Mouse (Mus musculus) forebrain, postnatal 0 days (tissue): ENCODE measurements around the gene Zfp11. TPM values are rescaled to one million over a fixed set of nuclear protein-coding genes. Genes with fewer than 3 reads are reported as not detected.
"Not testable (repeated sequence)": the region's sequence is repeated elsewhere in the genome, so short reads cannot be mapped to it uniquely, and the experiment has no call there.

Experiments used
- ATAC-seq: fragments of 200-750 bp; cut with Nextera tagmentation; 2 replicates; pipeline ENCODE4 v1.8.0; 2017; ENCODE audit warnings: mild to moderate bottlenecking, moderate library complexity
- DNase-seq: peaks from one replicate; pipeline ENCODE4 v3.0.0-alpha.2; 2015
- H3K27ac ChIP-seq: fragments of 300-500 bp; sonication (generic); 2 replicates; pipeline ENCODE4 v1.5.1; 2014; ENCODE audit warnings: low read depth, mild to moderate bottlenecking, antibody characterized with exemption, low read length, moderate library complexity, mixed read lengths
- H3K27me3 ChIP-seq: fragments of 300-500 bp; sonication (generic); 2 replicates; pipeline ENCODE4 v1.6.1; 2014; ENCODE audit warnings: mild to moderate bottlenecking, low read length, mixed read lengths; ENCODE audit not compliant: insufficient read depth
- H3K36me3 ChIP-seq: fragments of 300-500 bp; sonication (generic); 2 replicates; pipeline ENCODE4 v1.6.1; 2014; ENCODE audit warnings: mild to moderate bottlenecking, moderate library complexity; ENCODE audit not compliant: insufficient read depth
- H3K4me1 ChIP-seq: fragments of 300-500 bp; sonication (generic); 2 replicates; pipeline ENCODE4 v1.6.1; 2014; ENCODE audit warnings: antibody characterized with exemption; ENCODE audit not compliant: insufficient read depth
- H3K4me2 ChIP-seq: fragments of 300-500 bp; sonication (generic); 2 replicates; pipeline ENCODE4 v1.6.1; 2014; ENCODE audit warnings: low read depth, mild to moderate bottlenecking, moderate library complexity
- H3K4me3 ChIP-seq: fragments of 300-500 bp; sonication (generic); 2 replicates; pipeline ENCODE4 v1.5.1; 2014; ENCODE audit warnings: low read depth, low read length, mixed read lengths
- H3K9ac ChIP-seq: fragments of 300-500 bp; sonication (generic); 2 replicates; pipeline ENCODE4 v1.6.1; 2014; ENCODE audit warnings: mild to moderate bottlenecking
- H3K9me3 ChIP-seq: fragments of 300-500 bp; sonication (generic); 2 replicates; pipeline ENCODE4 v1.6.1; 2016; ENCODE audit warnings: low read length
- CTCF ChIP-seq: sonication (generic); IDR thresholded peaks from 2 replicates; pipeline ENCODE4 v1.5.1; 2016; ENCODE audit warnings: antibody characterized with exemption, control low read depth, low read depth
- WGBS: fragments of 180-500 bp; shearing (Covaris S2); extraction: QIAGEN DNeasy Blood & Tissue Kit; methylation state at CpG from one replicate; pipeline ENCODE4 v1.1.7; 2014; 5-methylcytosine and 5-hydroxymethylcytosine counted together
- polyA plus RNA-seq: library from polyadenylated mRNA; unstranded; fragments of >200 nt; fragmentation: Nextera tagmentation; extraction: Ambion mirVana; gene quantifications from 2 replicates; pipeline ENCODE4 v1.2.1, GENCODE M21; 2015
- total RNA-seq: library from RNA; depleted of rRNA; stranded (reverse); fragments of >200 nt; gene quantifications from 2 replicates; pipeline ENCODE4 v1.2.3, GENCODE M21; 2014

The Zfp11 gene
- total and polyA plus RNA-seq, 2 experiments from 2014 or later = 4.8 to 5.8 TPM

DNA sequence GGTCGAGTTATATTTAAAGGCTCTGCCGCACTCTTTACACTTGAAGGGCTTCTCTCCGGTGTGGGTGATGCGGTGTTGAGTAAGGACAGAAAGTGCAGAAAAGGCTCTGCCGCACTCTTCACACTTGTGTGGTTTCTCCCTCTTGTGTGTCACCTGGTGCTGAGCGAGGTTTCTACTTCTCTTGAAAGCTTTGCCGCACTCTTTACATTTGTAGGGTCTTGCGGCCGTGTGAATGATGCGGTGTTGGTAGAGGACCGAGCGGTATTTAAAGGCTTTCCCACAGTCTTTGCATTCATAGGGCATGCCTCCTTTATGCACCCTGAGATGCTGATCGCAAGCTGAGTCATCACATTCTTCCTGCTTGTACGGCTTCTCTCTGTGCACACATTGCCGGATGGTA, 12.0 kb downstream of the Zfp11 start:
- 96% methylated on average over 15 of the region's 15 CpGs for WGBS
- H3K9me3 ChIP-seq = no peaks in the 10 kb centered on the region
- H3K9ac ChIP-seq = no peak overlapping the region
- H3K36me3 ChIP-seq = peaks cover 53% of the 10 kb centered on the region
- no peak for DNase-seq
- ATAC-seq = no peak
- H3K4me2 ChIP-seq = no peak overlapping the region
- no peak overlapping the region for H3K27ac ChIP-seq
- H3K4me1 ChIP-seq = no peaks in the 10 kb centered on the region
- TF ChIP-seq CTCF = no peak
- H3K27me3 ChIP-seq = no peaks in the 10 kb centered on the region
- no peak overlapping the region for H3K4me3 ChIP-seq

DNA sequence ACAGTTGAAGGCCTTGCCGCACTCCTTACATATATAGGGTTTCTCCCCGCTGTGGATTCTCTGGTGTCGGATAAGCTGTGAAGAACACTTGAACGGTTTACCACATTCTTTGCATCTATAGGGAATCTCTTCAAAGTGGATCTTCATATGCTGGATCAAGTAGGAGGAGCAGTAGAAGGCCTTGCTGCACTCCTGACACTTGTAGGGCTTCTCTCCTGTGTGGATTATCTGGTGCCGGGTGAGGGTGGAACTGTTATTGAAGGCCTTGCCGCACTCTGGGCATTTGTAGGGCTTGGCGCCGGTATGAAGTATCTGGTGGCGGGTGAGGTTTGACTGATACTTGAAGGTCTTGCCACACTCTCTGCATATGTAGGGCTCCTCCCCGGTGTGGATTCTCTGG, 12.9 kb downstream of the Zfp11 start:
- H3K27ac ChIP-seq = no peak overlapping the region
- H3K36me3 ChIP-seq = peaks cover 53% of the 10 kb centered on the region
- no peaks in the 10 kb centered on the region for H3K9me3 ChIP-seq
- no peak for TF ChIP-seq CTCF
- no peak overlapping the region for H3K4me2 ChIP-seq
- 97% methylated on average over 10 of the region's 10 CpGs for WGBS
- DNase-seq (no peak), ATAC-seq (no peak)
- H3K4me3 ChIP-seq = no peak overlapping the region
- no peak overlapping the region for H3K9ac ChIP-seq
- H3K4me1 ChIP-seq = no peaks in the 10 kb centered on the region
- H3K27me3 ChIP-seq = no peaks in the 10 kb centered on the region

DNA sequence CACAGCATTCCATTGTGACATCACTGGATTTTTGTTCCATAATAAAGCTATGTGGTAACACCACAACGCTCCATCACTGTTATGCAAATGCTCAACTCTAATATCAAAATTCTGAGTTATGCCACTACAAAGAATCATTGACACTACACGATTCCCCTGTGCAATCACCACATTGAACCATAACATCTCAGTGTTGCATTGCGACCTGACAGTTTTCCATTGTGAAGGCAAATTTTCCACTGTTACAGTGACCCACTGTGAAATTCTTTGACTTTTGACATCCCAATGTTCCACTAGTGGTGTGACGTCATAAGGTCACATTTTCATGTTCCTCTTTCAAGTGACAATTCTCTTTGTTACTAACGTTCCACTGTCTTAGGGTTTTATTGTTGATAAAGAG, 19.0 kb downstream of the Zfp11 start:
- TF ChIP-seq CTCF = no peak
- WGBS = 92% methylated on average over 5 of the region's 5 CpGs
- Histone ChIP-seq H3K27me3 (no peaks in the 10 kb centered on the region), H3K4me3 (no peak overlapping the region), H3K4me2 (no peak overlapping the region), H3K9ac (no peak overlapping the region), H3K36me3 (peaks cover 7% of the 10 kb centered on the region; the same call in 1 of the 2 replicates), H3K4me1 (no peaks in the 10 kb centered on the region), H3K27ac (no peak overlapping the region), H3K9me3 (no peaks in the 10 kb centered on the region)
- ATAC-seq = no peak
- no peak for DNase-seq

DNA sequence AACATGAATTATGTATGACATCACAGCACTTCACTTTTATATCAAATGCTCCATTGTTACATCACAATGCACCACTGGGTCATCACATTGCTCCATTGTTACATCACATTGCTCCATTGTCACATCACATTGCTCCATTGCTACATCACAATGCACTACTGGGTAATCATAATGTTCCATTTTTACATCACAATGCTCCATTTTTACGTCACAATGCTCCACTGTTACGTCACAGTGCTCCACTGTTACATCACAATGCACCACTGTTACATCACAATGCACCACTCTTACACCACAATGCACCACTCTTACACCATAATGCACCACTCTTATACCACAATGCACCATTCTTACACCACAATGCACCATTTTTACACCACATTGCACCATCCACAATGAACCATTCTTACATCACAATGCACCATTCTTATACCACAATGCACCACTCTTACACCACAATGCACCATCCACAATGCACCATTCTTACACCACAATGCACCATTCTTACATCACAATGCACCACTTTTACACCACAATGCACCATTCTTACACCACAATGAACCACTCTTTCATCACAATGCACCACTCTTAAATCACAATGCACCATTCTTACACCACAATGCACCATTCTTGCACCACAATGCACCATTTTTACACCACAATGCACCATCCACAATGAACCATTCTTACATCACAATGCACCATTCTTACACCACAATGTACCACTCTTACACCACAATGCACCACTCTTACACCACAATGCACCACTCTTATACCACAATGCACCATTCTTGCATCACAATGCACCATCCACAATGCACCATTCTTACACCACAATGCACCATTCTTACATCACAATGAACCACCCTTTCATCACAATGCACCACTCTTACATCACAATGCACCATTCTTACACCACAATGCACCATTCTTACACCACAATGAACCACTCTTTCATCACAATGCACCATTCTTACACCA, 37.3 kb downstream of the Zfp11 start:
- 84% methylated on average over 2 of the region's 2 CpGs for WGBS
- H3K27ac ChIP-seq, H3K9me3 ChIP-seq, H3K9ac ChIP-seq, H3K27me3 ChIP-seq, H3K4me1 ChIP-seq, DNase-seq, H3K4me2 ChIP-seq, H3K4me3 ChIP-seq, ATAC-seq, H3K36me3 ChIP-seq: not testable (repeated sequence)

DNA sequence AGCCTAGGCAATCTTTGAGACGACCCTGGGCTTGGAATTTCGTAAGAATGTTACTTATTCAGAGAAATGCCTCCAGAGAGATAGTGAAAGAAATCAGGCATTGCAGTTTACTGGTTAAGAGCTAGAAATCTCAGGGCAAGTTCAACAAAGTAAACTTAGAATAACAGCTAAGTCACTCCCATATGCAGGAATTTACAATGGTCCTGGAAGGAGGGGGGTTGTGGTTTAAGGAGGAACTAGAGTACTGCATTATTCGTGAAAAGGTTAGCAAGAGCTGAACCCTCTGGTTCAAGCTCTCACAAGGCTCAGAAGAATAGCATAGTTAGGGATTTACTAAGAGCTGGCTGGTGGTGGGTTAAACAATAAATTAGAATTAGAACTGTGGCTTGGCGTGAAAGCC, 43.3 kb downstream of the Zfp11 start:
- H3K4me2 ChIP-seq, DNase-seq, H3K27ac ChIP-seq, H3K4me3 ChIP-seq, H3K36me3 ChIP-seq, H3K9me3 ChIP-seq, H3K4me1 ChIP-seq, H3K27me3 ChIP-seq, H3K9ac ChIP-seq, ATAC-seq: not testable (repeated sequence)
- WGBS = 83% methylated on average over 4 of the region's 4 CpGs

DNA sequence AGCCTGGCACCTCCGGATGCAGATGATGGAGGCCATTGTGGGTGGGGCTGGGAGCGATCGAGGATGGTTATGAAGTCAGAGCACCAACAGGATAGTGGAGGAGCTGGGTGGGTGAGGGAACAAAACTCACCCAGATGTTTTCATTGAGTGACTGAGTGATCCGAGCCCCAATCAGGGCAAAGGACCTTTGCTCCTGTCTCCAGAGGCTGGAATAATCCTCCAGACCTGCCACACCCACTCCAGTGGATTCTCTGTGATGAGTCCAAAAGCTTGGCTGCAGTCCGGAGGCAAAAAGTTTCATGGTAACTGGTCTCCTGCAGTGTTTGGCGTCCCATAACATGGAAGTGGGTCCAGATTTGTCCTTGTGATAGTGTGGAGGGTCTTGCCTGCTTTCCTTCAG, 43.8 kb downstream of the Zfp11 start:
- Histone ChIP-seq H3K4me2 (no peak overlapping the region), H3K36me3 (no peaks in the 10 kb centered on the region), H3K4me1 (no peaks in the 10 kb centered on the region), H3K27ac (no peak overlapping the region), H3K9ac (no peak overlapping the region), H3K27me3 (no peaks in the 10 kb centered on the region), H3K4me3 (no peak overlapping the region), H3K9me3 (no peaks in the 10 kb centered on the region)
- TF ChIP-seq CTCF = no peak
- no peak for ATAC-seq
- no peak for DNase-seq
- 89% methylated on average over 6 of the region's 6 CpGs for WGBS

DNA sequence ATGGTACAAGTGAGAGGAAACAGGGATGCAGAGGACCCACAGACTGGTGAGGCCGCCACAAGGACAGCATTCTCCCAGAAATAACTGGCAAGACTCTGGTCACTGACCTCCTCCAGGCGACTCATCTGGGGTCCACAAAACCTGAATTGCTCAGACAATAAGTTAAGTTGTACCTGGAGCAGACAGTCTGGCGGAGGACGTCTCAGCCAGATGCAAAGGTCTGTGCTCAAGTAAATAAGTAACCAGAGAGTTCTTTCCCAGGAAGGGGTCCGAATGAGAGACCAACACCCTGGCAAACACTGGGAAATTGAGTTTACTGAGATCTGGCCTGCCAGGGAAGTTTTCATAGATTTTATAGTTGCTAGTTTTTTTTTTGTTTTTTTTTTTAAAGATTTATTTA, 48.5 kb downstream of the Zfp11 start:
- H3K4me3 ChIP-seq = no peak overlapping the region
- H3K4me2 ChIP-seq = no peak overlapping the region
- H3K36me3 ChIP-seq = no peaks in the 10 kb centered on the region
- no peak for TF ChIP-seq CTCF
- H3K4me1 ChIP-seq = no peaks in the 10 kb centered on the region
- no peak overlapping the region for H3K27ac ChIP-seq
- no peaks in the 10 kb centered on the region for H3K27me3 ChIP-seq
- DNase-seq (no peak), ATAC-seq (no peak)
- no peaks in the 10 kb centered on the region for H3K9me3 ChIP-seq
- H3K9ac ChIP-seq = no peak overlapping the region
- 88% methylated on average over 5 of the region's 5 CpGs for WGBS

DNA sequence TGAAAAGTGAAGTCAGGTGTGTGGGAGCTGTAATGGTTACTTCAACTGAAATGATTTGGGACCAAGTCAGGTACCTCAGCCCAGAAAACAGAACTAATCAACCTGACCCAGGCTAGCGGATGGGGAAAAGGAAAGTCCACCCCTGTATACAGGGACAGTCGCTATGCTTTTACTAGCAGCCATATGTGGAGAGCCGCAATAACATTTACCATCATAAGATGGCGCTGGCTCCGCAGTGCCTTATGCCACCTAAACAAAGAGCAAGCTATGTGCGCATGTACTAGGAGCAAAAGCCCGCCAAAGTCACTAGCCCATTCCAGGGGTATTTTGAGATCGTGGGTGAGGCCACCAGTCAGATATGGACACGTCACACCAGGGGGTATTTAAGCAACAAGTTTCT, 49.3 kb downstream of the Zfp11 start:
- not testable (repeated sequence) for DNase-seq, H3K36me3 ChIP-seq, H3K4me1 ChIP-seq, H3K27me3 ChIP-seq, H3K9ac ChIP-seq, H3K9me3 ChIP-seq, H3K27ac ChIP-seq, ATAC-seq, H3K4me2 ChIP-seq, H3K4me3 ChIP-seq
- 65% methylated on average over 9 of the region's 9 CpGs for WGBS
